Mouse (Mus musculus) liver, embryonic 14.5 days (tissue): Measurements from ENCODE around the gene Arl15. TPM values are rescaled to one million over a fixed set of nuclear protein-coding genes. Genes with fewer than 3 reads are reported as not detected.

Source experiments
- ATAC-seq: fragments of 200-750 bp; cut with Nextera tagmentation; 2 replicates; pipeline ENCODE4 v1.8.0; 2017; ENCODE audit warnings: moderate number of reproducible peaks, mild to moderate bottlenecking, moderate library complexity; ENCODE audit not compliant: insufficient read depth
- DNase-seq, 3 experiments: peaks; one replicate each; pipeline ENCODE4 v3.0.0-alpha.2; 2012 to 2013; ENCODE audit warnings: low read depth in 3 of 3, low spot score in 3 of 3
- H3K27ac ChIP-seq: fragments of 300-500 bp; sonication (generic); 2 replicates; pipeline ENCODE4 v1.5.1; 2014; ENCODE audit warnings: moderate library complexity, mild to moderate bottlenecking, control low read depth, inconsistent platforms
- H3K27me3 ChIP-seq: fragments of 300-500 bp; sonication (generic); 2 replicates; pipeline ENCODE4 v1.6.1; 2014; ENCODE audit warnings: mild to moderate bottlenecking, low read length, moderate library complexity; ENCODE audit not compliant: control insufficient read depth, insufficient read depth
- H3K36me3 ChIP-seq: fragments of 300-500 bp; sonication (generic); replicated peaks from 2 replicates; pipeline ENCODE4 v1.6.1; 2014; ENCODE audit warnings: low read depth; ENCODE audit not compliant: control insufficient read depth, insufficient read depth
- H3K4me1 ChIP-seq, 2 experiments: fragments of 200-500 bp in 1 of 2; fragments of 300-500 bp in 1 of 2; sonication (generic) in 1 of 2; replicated peaks; 2 replicates each; pipeline ENCODE4 v1.6.1; 2012 to 2014; ENCODE audit warnings: antibody characterized with exemption in 1 of 2, inconsistent platforms in 1 of 2, low read length in 1 of 2; ENCODE audit not compliant: control insufficient read depth in 2 of 2, insufficient read depth in 2 of 2
- H3K4me2 ChIP-seq: fragments of 300-500 bp; sonication (generic); 2 replicates; pipeline ENCODE4 v1.6.1; 2014; ENCODE audit warnings: low read depth, mild to moderate bottlenecking, control low read depth, moderate library complexity
- H3K4me3 ChIP-seq, 2 experiments: fragments of 200-500 bp in 1 of 2; fragments of 300-500 bp in 1 of 2; sonication (generic) in 1 of 2; 2 replicates each; pipeline ENCODE4 v1.5.1; 2012 to 2014; ENCODE audit warnings: low read depth in 2 of 2, low read length in 2 of 2, mild to moderate bottlenecking in 2 of 2, control low read depth in 1 of 2, inconsistent platforms in 1 of 2, moderate library complexity in 1 of 2; ENCODE audit not compliant: insufficient read depth in 1 of 2
- H3K9ac ChIP-seq: fragments of 300-500 bp; sonication (generic); replicated peaks from 2 replicates; pipeline ENCODE4 v1.6.1; 2014; ENCODE audit warnings: mild to moderate bottlenecking, control low read depth, moderate library complexity
- H3K9me3 ChIP-seq: fragments of 300-500 bp; sonication (generic); 2 replicates; pipeline ENCODE4 v1.6.1; 2016; ENCODE audit warnings: low read length, mixed read lengths; ENCODE audit not compliant: control insufficient read depth
- CTCF ChIP-seq: IDR thresholded peaks from 2 replicates; pipeline ENCODE4 v1.5.1; 2016; ENCODE audit warnings: antibody characterized with exemption, low read depth, control low read depth
- EP300 ChIP-seq: IDR thresholded peaks from 2 replicates; pipeline ENCODE4 v1.6.1; 2016; ENCODE audit warnings: antibody characterized with exemption, low read depth
- WGBS: fragments of 180-500 bp; shearing (Covaris S2); extraction: QIAGEN DNeasy Blood & Tissue Kit; methylation state at CpG from one replicate; pipeline ENCODE4 v1.1.7; 2014; ENCODE audit not compliant: insufficient replicate concordance; 5-methylcytosine and 5-hydroxymethylcytosine counted together
- polyA plus RNA-seq, 2 experiments: library from polyadenylated mRNA; depleted of rRNA in 1 of 2; stranded (reverse) in 1 of 2; unstranded in 1 of 2; fragments of >200 nt; fragmentation: Nextera tagmentation in 1 of 2; extraction: Ambion mirVana in 1 of 2; gene quantifications; 2 replicates each; pipeline versions ENCODE4 v1.2.1 to v1.2.3; 2012 to 2014

Gene Arl15
- polyA plus RNA-seq, 2 experiments = 2.0 to 2.6 TPM

GRCm38 (mm10) chr13:113939681-113940080 is 145.4 kb downstream of the Arl15 start:
- no peak overlapping the region for H3K4me3 ChIP-seq
- H3K36me3 ChIP-seq = no peaks in the 10 kb centered on the region
- H3K27ac ChIP-seq = no peak overlapping the region
- no peak overlapping the region for H3K4me2 ChIP-seq
- no peaks in the 10 kb centered on the region for H3K9me3 ChIP-seq
- TF ChIP-seq CTCF = no peak
- no peak for TF ChIP-seq EP300
- WGBS = 61% methylated on average over 3 of the region's 3 CpGs
- no peak overlapping the region for H3K9ac ChIP-seq
- no peaks in the 10 kb centered on the region for H3K27me3 ChIP-seq
- DNase-seq (no peak), ATAC-seq (no peak)
- H3K4me1 ChIP-seq = no peaks in the 10 kb centered on the region

- no peak overlapping the region for H3K27ac ChIP-seq
- DNase-seq (no peak), ATAC-seq (no peak)
- H3K27me3 ChIP-seq = no peaks in the 10 kb centered on the region
- H3K36me3 ChIP-seq = no peaks in the 10 kb centered on the region
- no peaks in the 10 kb centered on the region for H3K9me3 ChIP-seq
- no peak overlapping the region for H3K9ac ChIP-seq
- WGBS = 76% methylated on average over 7 of the region's 7 CpGs
- no peak overlapping the region for H3K4me3 ChIP-seq
- H3K4me1 ChIP-seq = no peaks in the 10 kb centered on the region
- H3K4me2 ChIP-seq = no peak overlapping the region
- no peak for TF ChIP-seq EP300
- no peak for TF ChIP-seq CTCF
Measured at GRCm38 (mm10) chr13:113940151-113940550, 145.8 kb downstream of the Arl15 start.

- Histone ChIP-seq H3K4me1 (no peaks in the 10 kb centered on the region), H3K27me3 (no peaks in the 10 kb centered on the region), H3K27ac (no peak overlapping the region), H3K36me3 (no peaks in the 10 kb centered on the region), H3K9ac (no peak overlapping the region), H3K9me3 (no peaks in the 10 kb centered on the region), H3K4me3 (no peak overlapping the region), H3K4me2 (no peak overlapping the region)
- 87% methylated on average over 3 of the region's 3 CpGs for WGBS
- DNase-seq = no peak
- no peak for ATAC-seq
- no peak for TF ChIP-seq CTCF
- TF ChIP-seq EP300 = no peak
Measured at GRCm38 (mm10) chr13:113941943-113942342, 147.6 kb downstream of the Arl15 start.

GRCm38 (mm10) chr13:113947546-113947945 is 153.2 kb downstream of the Arl15 start:
- no peaks in the 10 kb centered on the region for H3K9me3 ChIP-seq
- DNase-seq (no peak), ATAC-seq (no peak)
- H3K4me3 ChIP-seq = no peak overlapping the region
- no peak overlapping the region for H3K4me2 ChIP-seq
- TF ChIP-seq EP300 (no peak), CTCF (no peak)
- H3K27me3 ChIP-seq = no peaks in the 10 kb centered on the region
- H3K27ac ChIP-seq = no peak overlapping the region
- no peaks in the 10 kb centered on the region for H3K36me3 ChIP-seq
- H3K4me1 ChIP-seq = no peaks in the 10 kb centered on the region
- no peak overlapping the region for H3K9ac ChIP-seq
- WGBS = 65% methylated on average over 4 of the region's 4 CpGs

GRCm38 (mm10) chr13:113949708-113950107 is 155.4 kb downstream of the Arl15 start:
- Histone ChIP-seq H3K9ac (no peak overlapping the region), H3K4me2 (no peak overlapping the region), H3K27ac (no peak overlapping the region), H3K4me3 (no peak overlapping the region), H3K9me3 (no peaks in the 10 kb centered on the region), H3K4me1 (no peaks in the 10 kb centered on the region), H3K36me3 (no peaks in the 10 kb centered on the region), H3K27me3 (no peaks in the 10 kb centered on the region)
- ATAC-seq (peak; percentile 26; the same call in 1 of the 2 replicates), DNase-seq (no peak)
- TF ChIP-seq EP300 = no peak
- TF ChIP-seq CTCF = no peak
- 68% methylated on average over 5 of the region's 5 CpGs for WGBS

- H3K27ac ChIP-seq = no peak overlapping the region
- ATAC-seq = no peak
- TF ChIP-seq EP300 (no peak), CTCF (no peak)
- no peak overlapping the region for H3K4me3 ChIP-seq
- no peak overlapping the region for H3K9ac ChIP-seq
- no peak overlapping the region for H3K4me2 ChIP-seq
- WGBS = 81% methylated on average over 6 of the region's 6 CpGs
- no peak for DNase-seq
- no peaks in the 10 kb centered on the region for H3K36me3 ChIP-seq
- no peaks in the 10 kb centered on the region for H3K4me1 ChIP-seq
- no peaks in the 10 kb centered on the region for H3K9me3 ChIP-seq
- no peaks in the 10 kb centered on the region for H3K27me3 ChIP-seq
Measured at GRCm38 (mm10) chr13:113950131-113950530, 155.8 kb downstream of the Arl15 start.
